Mouse (Mus musculus): Measurements from ENCODE around the gene Pmvk. TPM values are rescaled to one million over a fixed set of nuclear protein-coding genes. Genes with fewer than 3 reads are reported as not detected.

Gene Pmvk
- polyA plus RNA-seq (2017; shearing (Covaris generic)), result 10 to 100 TPM; 29.8 to 46.0 TPM

GRCm38 (mm10) chr3:89454401-89455177 lies at the start of gene Pmvk:
TSS of gene Pmvk (plus strand) at chr3:89454541.
- ATAC-seq, result no peak

GRCm38 (mm10) chr3:89406887-89407286 lies 47.5 kb upstream of the Pmvk start:
- no peak for ATAC-seq

GRCm38 (mm10) chr3:89408448-89408847 lies 45.9 kb upstream of the Pmvk start:
- no peak for ATAC-seq

- ATAC-seq, result no peak
Measured at GRCm38 (mm10) chr3:89409701-89410100, 44.6 kb upstream of the Pmvk start.

GRCm38 (mm10) chr3:89410864-89411263 lies 43.5 kb upstream of the Pmvk start:
- ATAC-seq, result no peak

GRCm38 (mm10) chr3:89411490-89412393 lies 42.6 kb upstream of the Pmvk start, which contains the start of gene Flad1:
TSS of gene Flad1 (minus strand) at chr3:89411870.
- peak; percentile 100 for ATAC-seq

- ATAC-seq, result no peak
Measured at GRCm38 (mm10) chr3:89416158-89416557, 38.2 kb upstream of the Pmvk start.

GRCm38 (mm10) chr3:89417131-89417530 lies 37.2 kb upstream of the Pmvk start:
- ATAC-seq, result no peak

GRCm38 (mm10) chr3:89417840-89418169 lies 36.5 kb upstream of the Pmvk start:
- no peak for ATAC-seq

- ATAC-seq, result peak; percentile 98
Measured at GRCm38 (mm10) chr3:89418170-89418860, 36.0 kb upstream of the Pmvk start, which contains the start of the genes Cks1b and Shc1. TSS of gene Cks1b (minus strand) at chr3:89418383. TSS of gene Shc1 (plus strand) at chr3:89418443.

- no peak for ATAC-seq
Measured at GRCm38 (mm10) chr3:89418861-89419250, 35.5 kb upstream of the Pmvk start.

- ATAC-seq, result no peak
Measured at GRCm38 (mm10) chr3:89419571-89419970, 34.8 kb upstream of the Pmvk start.

GRCm38 (mm10) chr3:89419981-89420380 lies 34.4 kb upstream of the Pmvk start:
- no peak for ATAC-seq

- ATAC-seq, result no peak
Measured at GRCm38 (mm10) chr3:89420421-89420820, 33.9 kb upstream of the Pmvk start.

GRCm38 (mm10) chr3:89421002-89421774 lies 33.2 kb upstream of the Pmvk start:
- no peak for ATAC-seq

GRCm38 (mm10) chr3:89421810-89422473 lies 32.4 kb upstream of the Pmvk start:
- ATAC-seq, result no peak

- ATAC-seq, result no peak
Measured at GRCm38 (mm10) chr3:89422556-89423205, 31.7 kb upstream of the Pmvk start.

- no peak for ATAC-seq
Measured at GRCm38 (mm10) chr3:89424416-89425140, 29.8 kb upstream of the Pmvk start.

GRCm38 (mm10) chr3:89425141-89425525 lies 29.2 kb upstream of the Pmvk start:
- ATAC-seq, result no peak

- no peak for ATAC-seq
Measured at GRCm38 (mm10) chr3:89425876-89426275, 28.5 kb upstream of the Pmvk start.
